Mouse (Mus musculus): Measurements from ENCODE around the gene Ptprg. TPM values are rescaled to one million over a fixed set of nuclear protein-coding genes. Genes with fewer than 3 reads are reported as not detected.

The Ptprg gene
- total and polyA plus RNA-seq, 2 experiments from 2014 or later: 8.7 to 63.4 TPM

DNA sequence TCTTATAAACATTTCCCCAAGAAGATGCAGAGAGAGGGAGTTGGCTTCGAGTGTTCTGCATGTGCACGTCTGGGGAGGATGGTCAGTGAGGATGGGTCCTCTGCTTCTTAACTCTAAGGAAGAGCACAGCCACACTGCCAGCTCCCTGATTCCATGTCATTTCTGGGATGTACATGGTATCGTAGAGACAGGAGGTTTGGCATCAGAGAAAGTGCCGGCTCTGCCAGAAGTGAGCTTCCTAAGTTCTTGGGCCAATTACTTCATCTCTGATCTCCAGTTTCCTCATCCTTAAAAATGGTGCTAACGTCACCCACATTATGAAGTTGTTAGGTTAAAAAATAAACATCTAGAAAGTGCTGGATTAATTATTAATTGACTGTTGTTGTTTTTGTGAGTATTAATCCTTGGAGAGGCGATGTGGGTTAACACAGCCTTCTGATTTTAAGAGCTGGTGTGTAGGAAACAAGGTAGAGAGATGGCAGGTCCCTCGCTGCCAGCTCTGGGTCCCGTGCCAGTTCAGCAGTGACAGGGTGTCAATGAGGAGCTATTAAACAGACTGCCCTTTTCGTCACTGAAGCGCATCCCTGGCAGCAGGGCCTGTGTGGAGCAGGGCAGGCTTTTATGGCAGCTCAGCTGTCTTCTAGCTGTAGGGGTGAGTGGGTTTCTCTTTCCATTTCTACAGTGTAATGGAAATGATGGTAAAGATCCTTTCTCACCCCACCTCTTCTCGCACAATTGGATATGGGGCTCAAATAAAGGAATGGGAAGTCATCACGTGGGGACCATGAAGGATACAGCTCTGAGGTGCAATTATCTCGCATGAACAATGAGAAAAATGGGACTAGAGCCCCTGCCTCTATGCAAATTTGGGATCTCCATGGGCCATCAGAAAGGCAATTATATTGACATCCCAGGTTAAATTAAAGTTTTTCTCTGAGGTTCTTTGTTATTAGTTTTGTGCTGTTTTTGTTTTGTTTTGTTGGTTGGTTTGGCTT is 646.9 kb downstream of the Ptprg start:
- H3K4me3 ChIP-seq (ENCODE audit: low read depth, low read length): no peak overlapping the region
- H3K9me3 ChIP-seq (replicated peaks; ENCODE audit: control insufficient read depth, low read length): no peaks in the 10 kb centered on the region
- H3K36me3 ChIP-seq (replicated peaks; ENCODE audit: control insufficient read depth, insufficient read depth, low read length): no peaks in the 10 kb centered on the region
- DNase-seq (ENCODE audit: low spot score): no peak
- WGBS: 67% methylated on average over 13 of the region's 13 CpGs
- ATAC-seq (ENCODE audit: insufficient read depth, low read depth): peak; percentile 64; the same call in 1 of the 2 replicates
- no peaks in the 10 kb centered on the region for H3K27me3 ChIP-seq (ENCODE audit: control insufficient read depth, insufficient read depth, low read length)
- H3K27ac ChIP-seq (ENCODE audit: low read depth): no peak overlapping the region
- H3K9ac ChIP-seq (replicated peaks; ENCODE audit: low read depth, low read length): no peak overlapping the region
- H3K4me1 ChIP-seq (ENCODE audit: control insufficient read depth, insufficient read depth): 0 out of 2 replicates have a peak, but pooled peaks cover 3% of the 10 kb centered on the region
- no peak overlapping the region for H3K4me2 ChIP-seq (ENCODE audit: low read depth, low read length)
- TF ChIP-seq EP300 (IDR thresholded peaks at IDR 0.05; ENCODE audit: low read depth): no peak
- no peak for TF ChIP-seq CTCF (IDR thresholded peaks at IDR 0.05; ENCODE audit: low read depth)

- Histone ChIP-seq H3K4me1 (ENCODE audit: control insufficient read depth, insufficient read depth) (0 out of 2 replicates have a peak, but pooled peaks cover 3% of the 10 kb centered on the region), H3K9me3 (replicated peaks; ENCODE audit: control insufficient read depth, low read length) (no peaks in the 10 kb centered on the region), H3K4me3 (ENCODE audit: low read depth, low read length) (no peak overlapping the region), H3K36me3 (replicated peaks; ENCODE audit: control insufficient read depth, insufficient read depth, low read length) (no peaks in the 10 kb centered on the region), H3K4me2 (ENCODE audit: low read depth, low read length) (no peak overlapping the region), H3K9ac (replicated peaks; ENCODE audit: low read depth, low read length) (no peak overlapping the region), H3K27ac (ENCODE audit: low read depth) (no peak overlapping the region), H3K27me3 (ENCODE audit: control insufficient read depth, insufficient read depth, low read length) (no peaks in the 10 kb centered on the region)
- ATAC-seq (ENCODE audit: insufficient read depth, low read depth) (no peak), DNase-seq (ENCODE audit: low spot score) (no peak)
- 87% methylated on average over 10 of the region's 10 CpGs for WGBS
- TF ChIP-seq CTCF (IDR thresholded peaks at IDR 0.05; ENCODE audit: low read depth) (no peak), EP300 (IDR thresholded peaks at IDR 0.05; ENCODE audit: low read depth) (no peak)
Measured at GRCm38 (mm10) chr14:12202214-12202613, 648.9 kb downstream of the Ptprg start.

DNA sequence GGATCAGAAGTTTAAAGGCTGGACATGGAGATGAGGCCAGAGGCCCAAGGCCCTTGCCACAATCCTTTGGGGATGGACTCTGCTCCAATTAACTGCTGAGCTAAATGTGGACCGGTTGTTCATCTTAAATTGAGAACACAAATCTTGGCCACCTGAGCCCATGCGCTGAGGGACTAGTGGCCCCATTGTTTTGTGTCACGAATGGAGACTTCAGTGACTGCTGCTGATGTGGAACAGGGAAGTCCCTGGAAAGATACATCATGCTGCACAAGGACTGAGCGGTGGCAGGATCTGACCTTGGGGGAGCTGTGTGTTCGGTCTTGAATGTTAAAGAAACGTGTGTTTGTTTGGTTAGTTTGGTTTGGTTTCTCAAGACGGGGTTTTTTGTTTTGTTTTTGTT is 649.7 kb downstream of the Ptprg start:
- 85% methylated on average over 7 of the region's 7 CpGs for WGBS
- no peaks in the 10 kb centered on the region for H3K36me3 ChIP-seq (replicated peaks; ENCODE audit: control insufficient read depth, insufficient read depth, low read length)
- H3K4me2 ChIP-seq (ENCODE audit: low read depth, low read length): no peak overlapping the region
- no peaks in the 10 kb centered on the region for H3K27me3 ChIP-seq (ENCODE audit: control insufficient read depth, insufficient read depth, low read length)
- no peak overlapping the region for H3K9ac ChIP-seq (replicated peaks; ENCODE audit: low read depth, low read length)
- TF ChIP-seq CTCF (IDR thresholded peaks at IDR 0.05; ENCODE audit: low read depth) (no peak), EP300 (IDR thresholded peaks at IDR 0.05; ENCODE audit: low read depth) (no peak)
- no peak overlapping the region for H3K27ac ChIP-seq (ENCODE audit: low read depth)
- DNase-seq (ENCODE audit: low spot score) (no peak), ATAC-seq (ENCODE audit: insufficient read depth, low read depth) (no peak)
- H3K4me1 ChIP-seq (ENCODE audit: control insufficient read depth, insufficient read depth): 0 out of 2 replicates have a peak, but pooled peaks cover 3% of the 10 kb centered on the region
- H3K9me3 ChIP-seq (replicated peaks; ENCODE audit: control insufficient read depth, low read length): no peaks in the 10 kb centered on the region
- no peak overlapping the region for H3K4me3 ChIP-seq (ENCODE audit: low read depth, low read length)

- H3K4me2 ChIP-seq (ENCODE audit: low read depth, low read length): no peak overlapping the region
- H3K4me3 ChIP-seq (ENCODE audit: low read depth, low read length): no peak overlapping the region
- no peak overlapping the region for H3K27ac ChIP-seq (ENCODE audit: low read depth)
- H3K4me1 ChIP-seq (ENCODE audit: control insufficient read depth, insufficient read depth): no peaks in the 10 kb centered on the region
- 45% methylated on average over 2 of the region's 2 CpGs for WGBS
- no peak overlapping the region for H3K9ac ChIP-seq (replicated peaks; ENCODE audit: low read depth, low read length)
- H3K36me3 ChIP-seq (replicated peaks; ENCODE audit: control insufficient read depth, insufficient read depth, low read length): no peaks in the 10 kb centered on the region
- DNase-seq (ENCODE audit: low spot score): no peak
- TF ChIP-seq EP300 (IDR thresholded peaks at IDR 0.05; ENCODE audit: low read depth) (no peak), CTCF (IDR thresholded peaks at IDR 0.05; ENCODE audit: low read depth) (no peak)
- no peaks in the 10 kb centered on the region for H3K9me3 ChIP-seq (replicated peaks; ENCODE audit: control insufficient read depth, low read length)
- H3K27me3 ChIP-seq (ENCODE audit: control insufficient read depth, insufficient read depth, low read length): no peaks in the 10 kb centered on the region
- ATAC-seq (ENCODE audit: insufficient read depth, low read depth): no peak
Measured at GRCm38 (mm10) chr14:12206138-12206537, 652.8 kb downstream of the Ptprg start.

DNA sequence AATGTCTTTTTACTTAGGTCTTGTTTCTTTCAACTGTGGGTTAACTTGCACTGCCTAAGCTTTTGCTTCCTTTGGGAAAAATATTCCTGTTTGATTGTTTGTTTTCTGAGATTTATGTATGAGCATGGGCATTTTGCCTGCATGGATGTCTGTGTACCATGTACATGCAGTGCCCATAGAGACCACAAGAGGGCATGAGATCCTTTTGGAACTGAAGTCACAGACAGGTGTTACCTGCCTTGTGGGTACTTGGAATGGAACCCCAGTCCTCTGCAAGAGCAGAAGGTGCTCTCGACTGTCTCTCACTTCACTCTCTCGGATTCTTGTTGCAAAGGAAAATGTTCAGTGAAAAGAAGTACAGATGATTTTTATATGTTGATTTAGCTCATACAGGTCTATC is 655.2 kb downstream of the Ptprg start:
- WGBS: 93% methylated on average over 2 of the region's 2 CpGs
- ATAC-seq (ENCODE audit: insufficient read depth, low read depth): no peak
- no peaks in the 10 kb centered on the region for H3K27me3 ChIP-seq (ENCODE audit: control insufficient read depth, insufficient read depth, low read length)
- H3K4me1 ChIP-seq (ENCODE audit: control insufficient read depth, insufficient read depth): no peaks in the 10 kb centered on the region
- no peak overlapping the region for H3K9ac ChIP-seq (replicated peaks; ENCODE audit: low read depth, low read length)
- no peak overlapping the region for H3K27ac ChIP-seq (ENCODE audit: low read depth)
- no peak overlapping the region for H3K4me2 ChIP-seq (ENCODE audit: low read depth, low read length)
- H3K4me3 ChIP-seq (ENCODE audit: low read depth, low read length): no peak overlapping the region
- H3K36me3 ChIP-seq (replicated peaks; ENCODE audit: control insufficient read depth, insufficient read depth, low read length): peaks cover 5% of the 10 kb centered on the region; the same call in 1 of the 2 replicates
- TF ChIP-seq EP300 (IDR thresholded peaks at IDR 0.05; ENCODE audit: low read depth) (no peak), CTCF (IDR thresholded peaks at IDR 0.05; ENCODE audit: low read depth) (peak; percentile 52)
- no peaks in the 10 kb centered on the region for H3K9me3 ChIP-seq (replicated peaks; ENCODE audit: control insufficient read depth, low read length)
- no peak for DNase-seq (ENCODE audit: low spot score)
